Mouse (Mus musculus): ENCODE measurements around the gene Lnx2. TPM values are rescaled to one million over a fixed set of nuclear protein-coding genes. Genes with fewer than 3 reads are reported as not detected.

Gene Lnx2
- polyA plus RNA-seq, 1 experiment = 9.5 TPM

DNA sequence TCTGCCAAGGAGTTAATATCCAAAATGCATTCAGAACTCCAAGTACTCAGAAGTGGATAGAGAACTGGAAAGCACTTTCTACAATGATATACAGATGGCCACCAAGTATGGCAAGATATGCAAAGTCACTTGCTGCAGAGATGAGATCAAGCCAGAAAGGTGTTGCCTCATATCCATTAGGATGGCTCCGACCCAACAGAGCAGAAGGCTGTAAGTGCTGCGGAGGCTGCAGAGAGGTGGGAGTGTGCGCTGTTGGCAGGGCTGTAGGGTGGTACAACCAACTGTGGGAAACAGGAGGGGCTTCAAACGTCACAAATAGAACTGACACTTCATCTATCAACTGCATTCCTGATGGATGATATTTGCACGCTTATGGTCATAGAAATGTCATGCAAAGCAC lies 7.5 kb downstream of the Lnx2 start:
- H3K27me3 ChIP-seq (ENCODE audit: control insufficient read depth, insufficient read depth, low read length) = no peaks in the 10 kb centered on the region
- no peaks in the 10 kb centered on the region for H3K36me3 ChIP-seq (ENCODE audit: control insufficient read depth, insufficient read depth, low read length)
- no peaks in the 10 kb centered on the region; the same call in 1 of the 2 replicates for H3K4me1 ChIP-seq (ENCODE audit: control insufficient read depth, insufficient read depth, low read length)
- H3K27ac ChIP-seq (ENCODE audit: control insufficient read depth, insufficient read depth, low read depth, low read length) = no peak overlapping the region
- H3K4me3 ChIP-seq (ENCODE audit: control insufficient read depth, low read depth, low read length) = no peak overlapping the region
- TF ChIP-seq CTCF (IDR thresholded peaks at IDR 0.05; ENCODE audit: control insufficient read depth, insufficient read depth, insufficient replicate concordance, low read depth, low read length) (no peak), POLR2A (IDR thresholded peaks at IDR 0.05; ENCODE audit: control insufficient read depth, low read depth, low read length) (no peak)

DNA sequence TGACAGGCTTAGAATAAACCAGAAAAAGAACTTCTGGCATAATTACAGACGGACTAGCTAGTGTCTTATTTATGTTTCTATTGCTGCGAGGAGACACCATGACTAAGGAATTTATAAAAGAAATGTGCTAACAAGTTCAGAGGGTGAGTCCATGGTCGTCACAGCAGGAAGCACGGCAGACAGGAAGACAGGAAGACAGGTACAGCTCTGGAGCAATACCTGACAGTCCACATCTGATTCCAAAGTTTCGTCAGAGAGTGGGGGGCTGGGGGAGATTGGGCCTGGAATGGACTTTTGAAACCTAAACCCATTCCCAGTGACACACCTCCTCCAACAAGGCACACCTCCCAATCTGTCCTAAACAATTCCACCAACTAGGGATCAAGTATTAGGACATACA lies 9.4 kb downstream of the Lnx2 start:
- TF ChIP-seq CTCF (IDR thresholded peaks at IDR 0.05; ENCODE audit: control insufficient read depth, insufficient read depth, insufficient replicate concordance, low read depth, low read length) (no peak), POLR2A (IDR thresholded peaks at IDR 0.05; ENCODE audit: control insufficient read depth, low read depth, low read length) (no peak)
- Histone ChIP-seq H3K27me3 (ENCODE audit: control insufficient read depth, insufficient read depth, low read length) (no peaks in the 10 kb centered on the region), H3K4me3 (ENCODE audit: control insufficient read depth, low read depth, low read length) (no peak overlapping the region), H3K36me3 (ENCODE audit: control insufficient read depth, insufficient read depth, low read length) (no peaks in the 10 kb centered on the region), H3K4me1 (ENCODE audit: control insufficient read depth, insufficient read depth, low read length) (no peaks in the 10 kb centered on the region; the same call in 1 of the 2 replicates), H3K27ac (ENCODE audit: control insufficient read depth, insufficient read depth, low read depth, low read length) (no peak overlapping the region)

GRCm38 (mm10) chr5:147066129-147066528 lies 10.3 kb downstream of the Lnx2 start:
- H3K27ac ChIP-seq (ENCODE audit: control insufficient read depth, insufficient read depth, low read depth, low read length) = no peak overlapping the region
- TF ChIP-seq CTCF (IDR thresholded peaks at IDR 0.05; ENCODE audit: control insufficient read depth, insufficient read depth, insufficient replicate concordance, low read depth, low read length) (no peak), POLR2A (IDR thresholded peaks at IDR 0.05; ENCODE audit: control insufficient read depth, low read depth, low read length) (no peak)

DNA sequence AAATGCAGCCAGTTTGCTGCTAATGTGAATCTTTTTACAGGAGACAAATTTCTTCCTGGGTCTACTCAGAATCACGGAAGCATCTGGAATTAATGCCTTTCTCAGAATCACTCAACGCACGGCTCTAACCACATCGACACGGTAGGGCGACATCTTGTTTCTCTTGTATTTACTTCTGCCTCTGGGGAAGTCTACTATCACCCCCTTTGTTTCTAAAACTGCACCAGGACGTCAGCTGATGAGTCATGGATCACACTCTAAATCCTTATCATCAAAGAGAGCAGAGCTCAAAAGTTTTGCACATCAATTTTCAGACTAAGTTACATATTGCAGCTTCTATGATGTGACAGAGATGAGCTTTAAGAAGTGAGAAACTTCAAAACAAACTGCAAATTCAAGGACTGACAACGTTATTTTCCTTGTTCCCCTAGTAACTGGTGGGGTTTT lies 13.1 kb downstream of the Lnx2 start:
- no peak overlapping the region for H3K27ac ChIP-seq (ENCODE audit: control insufficient read depth, insufficient read depth, low read depth, low read length)
- H3K4me3 ChIP-seq (ENCODE audit: control insufficient read depth, low read depth, low read length) = no peak overlapping the region
- no peaks in the 10 kb centered on the region for H3K27me3 ChIP-seq (ENCODE audit: control insufficient read depth, insufficient read depth, low read length)

More at GRCm38 (mm10) chr5:147066129-147066528, 10.3 kb downstream of the Lnx2 start:
- H3K4me1 ChIP-seq (ENCODE audit: control insufficient read depth, insufficient read depth, low read length) = no peaks in the 10 kb centered on the region; the same call in 1 of the 2 replicates
- H3K36me3 ChIP-seq (ENCODE audit: control insufficient read depth, insufficient read depth, low read length) = no peaks in the 10 kb centered on the region
- H3K27me3 ChIP-seq (ENCODE audit: control insufficient read depth, insufficient read depth, low read length) = no peaks in the 10 kb centered on the region
- no peak overlapping the region for H3K4me3 ChIP-seq (ENCODE audit: control insufficient read depth, low read depth, low read length)

DNA sequence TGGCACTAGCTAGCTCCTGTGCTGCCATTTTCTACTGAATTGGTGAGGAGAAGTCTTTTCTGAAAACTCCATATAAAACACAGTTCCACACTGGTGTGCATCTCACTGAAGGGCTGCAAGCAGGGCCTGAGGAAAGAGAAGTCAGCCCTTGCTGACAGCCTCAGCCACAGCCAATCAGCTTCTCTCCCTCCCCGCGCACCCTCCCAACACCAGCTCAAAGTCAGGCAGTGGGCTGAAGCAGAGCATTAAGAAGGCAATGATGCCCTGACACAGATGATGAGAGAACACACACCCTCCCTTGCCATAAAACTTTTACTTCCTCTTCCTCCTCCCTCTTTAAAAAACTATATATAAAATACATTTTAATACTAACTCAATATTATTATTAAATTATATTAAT lies 16.4 kb downstream of the Lnx2 start:
- Histone ChIP-seq H3K4me3 (ENCODE audit: control insufficient read depth, low read depth, low read length) (no peak overlapping the region), H3K27ac (ENCODE audit: control insufficient read depth, insufficient read depth, low read depth, low read length) (no peak overlapping the region), H3K4me1 (ENCODE audit: control insufficient read depth, insufficient read depth, low read length) (no peaks in the 10 kb centered on the region), H3K27me3 (ENCODE audit: control insufficient read depth, insufficient read depth, low read length) (no peaks in the 10 kb centered on the region), H3K36me3 (ENCODE audit: control insufficient read depth, insufficient read depth, low read length) (no peaks in the 10 kb centered on the region)
- TF ChIP-seq CTCF (IDR thresholded peaks at IDR 0.05; ENCODE audit: control insufficient read depth, insufficient read depth, insufficient replicate concordance, low read depth, low read length) (no peak), POLR2A (IDR thresholded peaks at IDR 0.05; ENCODE audit: control insufficient read depth, low read depth, low read length) (no peak)

More for the DNA sequence above, 13.1 kb downstream of the Lnx2 start:
- Histone ChIP-seq H3K36me3 (ENCODE audit: control insufficient read depth, insufficient read depth, low read length) (no peaks in the 10 kb centered on the region), H3K4me1 (ENCODE audit: control insufficient read depth, insufficient read depth, low read length) (no peaks in the 10 kb centered on the region)
- TF ChIP-seq CTCF (IDR thresholded peaks at IDR 0.05; ENCODE audit: control insufficient read depth, insufficient read depth, insufficient replicate concordance, low read depth, low read length) (no peak), POLR2A (IDR thresholded peaks at IDR 0.05; ENCODE audit: control insufficient read depth, low read depth, low read length) (no peak)

GRCm38 (mm10) chr5:147059319-147059718 lies 17.1 kb downstream of the Lnx2 start:
- no peaks in the 10 kb centered on the region for H3K36me3 ChIP-seq (ENCODE audit: control insufficient read depth, insufficient read depth, low read length)
- H3K4me3 ChIP-seq (ENCODE audit: control insufficient read depth, low read depth, low read length) = no peak overlapping the region
- H3K4me1 ChIP-seq (ENCODE audit: control insufficient read depth, insufficient read depth, low read length) = no peaks in the 10 kb centered on the region
- TF ChIP-seq CTCF (IDR thresholded peaks at IDR 0.05; ENCODE audit: control insufficient read depth, insufficient read depth, insufficient replicate concordance, low read depth, low read length) (no peak), POLR2A (IDR thresholded peaks at IDR 0.05; ENCODE audit: control insufficient read depth, low read depth, low read length) (no peak)
- H3K27me3 ChIP-seq (ENCODE audit: control insufficient read depth, insufficient read depth, low read length) = no peaks in the 10 kb centered on the region
- no peak overlapping the region for H3K27ac ChIP-seq (ENCODE audit: control insufficient read depth, insufficient read depth, low read depth, low read length)

- Histone ChIP-seq H3K4me3 (ENCODE audit: control insufficient read depth, low read depth, low read length) (no peak overlapping the region), H3K27me3 (ENCODE audit: control insufficient read depth, insufficient read depth, low read length) (no peaks in the 10 kb centered on the region), H3K27ac (ENCODE audit: control insufficient read depth, insufficient read depth, low read depth, low read length) (no peak overlapping the region), H3K4me1 (ENCODE audit: control insufficient read depth, insufficient read depth, low read length) (no peaks in the 10 kb centered on the region), H3K36me3 (ENCODE audit: control insufficient read depth, insufficient read depth, low read length) (no peaks in the 10 kb centered on the region)
- TF ChIP-seq CTCF (IDR thresholded peaks at IDR 0.05; ENCODE audit: control insufficient read depth, insufficient read depth, insufficient replicate concordance, low read depth, low read length) (no peak), POLR2A (IDR thresholded peaks at IDR 0.05; ENCODE audit: control insufficient read depth, low read depth, low read length) (no peak)
Observed at GRCm38 (mm10) chr5:147058661-147059060, 17.7 kb downstream of the Lnx2 start.

All from testis, adult 2 months (tissue).